Mouse (Mus musculus): Measurements from ENCODE around the gene Meis1.

GRCm38 (mm10) chr11:18867665-18868064, 151.1 kb downstream of the Meis1 start:
- TF ChIP-seq CTCF (IDR thresholded peaks at IDR 0.05 in 2 of 3, conservative IDR thresholded peaks at IDR 0.05 in 1 of 3; ENCODE audit: control insufficient read depth in 1 of 3, insufficient read depth in 1 of 3, low read depth in 2 of 3, low read length in 3 of 3, poor library complexity in 1 of 3, severe bottlenecking in 1 of 3): no peak
- TF ChIP-seq TCF12 (IDR thresholded peaks at IDR 0.05; ENCODE audit: low read depth, low read length): no peak
- TF ChIP-seq NRF1 (IDR thresholded peaks at IDR 0.05; ENCODE audit: insufficient read depth, low read depth, low read length, poor library complexity, severe bottlenecking): no peak
- TF ChIP-seq MAFK (IDR thresholded peaks at IDR 0.05; ENCODE audit: borderline replicate concordance, low read depth, low read length): no peak
- no peak for TF ChIP-seq POLR2A (IDR thresholded peaks at IDR 0.05; ENCODE audit: control insufficient read depth in 1 of 2, insufficient read depth in 1 of 2, low read depth in 1 of 2, low read length in 2 of 2, poor library complexity in 1 of 2)
- no peak for TF ChIP-seq POLR2AphosphoS2 (IDR thresholded peaks at IDR 0.05; ENCODE audit: low read length)
- no peak for TF ChIP-seq ETS1 (IDR thresholded peaks at IDR 0.05; ENCODE audit: low read depth, low read length)
- no peak for TF ChIP-seq EP300 (IDR thresholded peaks at IDR 0.05; ENCODE audit: low read depth in 1 of 2, low read length in 2 of 2)
- no peak for TF ChIP-seq GABPA (IDR thresholded peaks at IDR 0.05; ENCODE audit: low read depth, low read length)
- no peak for TF ChIP-seq ZC3H11A (IDR thresholded peaks at IDR 0.05; ENCODE audit: low read depth, low read length)
- TF ChIP-seq RAD21 (IDR thresholded peaks at IDR 0.05; ENCODE audit: low read depth, low read length): no peak
